9 mouse cellular contexts compared by ENCODE assay signal in the genomic region with DNA sequence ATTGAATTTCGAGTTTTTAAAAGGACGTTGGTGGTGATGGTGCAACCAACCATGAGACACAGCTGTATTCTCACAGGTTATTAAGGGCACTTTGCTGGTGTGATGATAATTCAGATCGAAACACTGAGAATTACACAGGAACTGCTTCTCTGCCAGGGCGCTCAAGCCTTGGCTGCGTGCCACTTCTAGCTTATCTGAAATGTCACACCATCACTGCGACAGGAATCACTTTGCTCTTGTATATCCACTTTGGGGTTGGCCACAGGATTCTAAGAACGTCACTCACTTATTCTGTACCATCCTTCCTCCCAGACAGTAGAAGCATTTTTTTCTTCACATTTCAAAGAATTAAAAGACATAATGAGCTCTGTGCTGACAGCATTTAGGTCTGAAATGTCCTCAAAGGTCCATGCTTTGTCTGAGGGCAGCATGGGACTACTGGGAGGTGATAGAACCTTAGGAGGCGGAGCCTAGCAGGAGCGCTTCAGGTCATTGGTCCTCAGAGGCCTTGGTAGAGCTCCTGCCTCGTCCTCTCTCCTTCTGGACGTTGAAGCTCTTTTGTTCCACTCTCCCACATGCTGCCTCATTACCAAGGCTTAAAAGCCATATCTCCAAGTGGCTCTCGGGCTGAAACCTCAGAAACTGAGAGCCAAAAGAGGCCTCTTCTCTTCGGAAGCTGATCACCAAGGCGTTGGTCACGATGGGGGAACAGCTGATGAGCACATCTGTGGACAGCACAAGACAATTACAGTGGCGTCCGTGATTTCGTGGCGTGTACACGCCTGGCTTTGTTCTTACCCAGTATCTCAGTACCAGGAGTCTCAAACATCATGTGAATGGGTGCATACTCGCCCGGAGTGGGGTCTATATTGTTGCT.
DNase-seq lines count a peak whose midpoint lies in the region; ATAC-seq and TF ChIP-seq lines count a peak whose summit lies in the region.
"Had no signal": no experiment of that assay in that cellular context is flagged by ENCODE, and none has a peak within 500 bp of the region (broad histone marks: within the 10 kb centered on the region; RNA-seq: fewer than 3 reads in every experiment).

No protein-coding gene starts in this region.

- H3K36me3 ChIP-seq in liver, postnatal 0 days (replicated peaks; ENCODE audit: insufficient read depth, low read length) = no peaks in the 10 kb centered on the region
- no peaks in the 10 kb centered on the region for H3K36me3 ChIP-seq in liver, embryonic 11.5 days (ENCODE audit: control insufficient read depth, insufficient read depth, low read length)
- no peaks in the 10 kb centered on the region for H3K36me3 ChIP-seq in intestine, embryonic 16.5 days (ENCODE audit: control insufficient read depth, insufficient read depth, low read length)
- H3K36me3 ChIP-seq: limb, embryonic 13.5 days had no signal

- no peak for TF ChIP-seq CTCF in liver, postnatal 0 days (IDR thresholded peaks at IDR 0.05; ENCODE audit: low read depth)

- H3K4me2 ChIP-seq in liver, postnatal 0 days (ENCODE audit: low read depth, low read length) = no peak overlapping the region
- H3K4me2 ChIP-seq in liver, embryonic 11.5 days = no peak overlapping the region
- no peak overlapping the region for H3K4me2 ChIP-seq in intestine, embryonic 16.5 days (ENCODE audit: low read depth, low read length)
- H3K4me2 ChIP-seq: limb, embryonic 13.5 days had no signal

- no peak for ATAC-seq in liver, postnatal 0 days
- no peak for ATAC-seq in liver, embryonic 11.5 days (replicated peaks; ENCODE audit: low FRiP score)
- ATAC-seq in intestine, embryonic 16.5 days = no peak

- H3K4me1 ChIP-seq in liver, postnatal 0 days (ENCODE audit: insufficient read depth) = peaks cover 7% of the 10 kb centered on the region; the same call in 1 of the 2 replicates
- no peaks in the 10 kb centered on the region for H3K4me1 ChIP-seq in liver, embryonic 11.5 days (replicated peaks; ENCODE audit: control insufficient read depth, insufficient read depth, low read length)
- peaks cover 4% of the 10 kb centered on the region; the same call in 1 of the 2 replicates for H3K4me1 ChIP-seq in intestine, embryonic 16.5 days (ENCODE audit: control insufficient read depth, insufficient read depth, low read length)

- H3K9ac ChIP-seq in liver, postnatal 0 days (replicated peaks) = no peak overlapping the region
- H3K9ac ChIP-seq in liver, embryonic 11.5 days (ENCODE audit: low read depth, low read length) = no peak overlapping the region
- no peak overlapping the region for H3K9ac ChIP-seq in intestine, embryonic 16.5 days (ENCODE audit: low read depth, low read length)
- H3K9ac ChIP-seq: limb, embryonic 13.5 days had no signal

- no peak overlapping the region for H3K4me3 ChIP-seq in liver, postnatal 0 days (ENCODE audit: low read depth, low read length)
- H3K4me3 ChIP-seq in liver, embryonic 11.5 days (ENCODE audit: low read depth, low read length) = no peak overlapping the region
- H3K4me3 ChIP-seq in intestine, embryonic 16.5 days (ENCODE audit: low read length) = no peak overlapping the region
- H3K4me3 ChIP-seq: limb, embryonic 13.5 days had no signal

- 0 out of 2 replicates have a peak overlapping the region, but pooled peaks have one; percentile 13 for H3K27ac ChIP-seq in liver, postnatal 0 days (ENCODE audit: low read depth)
- no peak overlapping the region for H3K27ac ChIP-seq in liver, embryonic 11.5 days (ENCODE audit: low read depth, low read length)
- no peak overlapping the region for H3K27ac ChIP-seq in intestine, embryonic 16.5 days (ENCODE audit: low read length)
- H3K27ac ChIP-seq: limb, embryonic 13.5 days had no signal

- no peak for TF ChIP-seq EP300 in liver, postnatal 0 days (IDR thresholded peaks at IDR 0.05; ENCODE audit: low read depth)

- DNase-seq in liver, postnatal 0 days = peak; percentile 58
- no peak for DNase-seq in liver, embryonic 11.5 days (ENCODE audit: low spot score)
- DNase-seq in adrenal gland, postnatal 25 days = peak; percentile 31
- DNase-seq in heart, postnatal 4 days = peak; percentile 48
- DNase-seq in naive thymus-derived CD4-positive, alpha-beta T cell, adult 2 months (ENCODE audit: low read depth) = peak; percentile 79
- no peak for DNase-seq in gastrocnemius, postnatal 4 days (ENCODE audit: low spot score in 2 of 2)
- DNase-seq in c-Kit-positive CD71-positive TER-119-positive erythroid progenitor cells, embryonic 14.5 days (ENCODE audit: low spot score) = no peak

- 60% methylated on average over 22 of the region's 22 CpGs for WGBS in liver, postnatal 0 days (ENCODE audit: insufficient replicate concordance)
- 68% methylated on average over 22 of the region's 22 CpGs for WGBS in liver, embryonic 11.5 days
- 74% methylated on average over 22 of the region's 22 CpGs for WGBS in intestine, embryonic 16.5 days

- H3K9me3 ChIP-seq in liver, postnatal 0 days (ENCODE audit: low read length) = peaks cover 5% of the 10 kb centered on the region; the same call in 1 of the 2 replicates
- no peaks in the 10 kb centered on the region for H3K9me3 ChIP-seq in liver, embryonic 11.5 days (ENCODE audit: control insufficient read depth, low read length)
- H3K9me3 ChIP-seq in intestine, embryonic 16.5 days (ENCODE audit: control insufficient read depth, low read length) = no peaks in the 10 kb centered on the region
- H3K9me3 ChIP-seq: limb, embryonic 13.5 days had no signal

- H3K27me3 ChIP-seq in liver, postnatal 0 days (ENCODE audit: insufficient read depth, low read length) = no peaks in the 10 kb centered on the region
- no peaks in the 10 kb centered on the region for H3K27me3 ChIP-seq in liver, embryonic 11.5 days (replicated peaks; ENCODE audit: control insufficient read depth, insufficient read depth, low read length)
- H3K27me3 ChIP-seq in intestine, embryonic 16.5 days (replicated peaks; ENCODE audit: control insufficient read depth, insufficient read depth, low read length) = no peaks in the 10 kb centered on the region
- H3K27me3 ChIP-seq: limb, embryonic 13.5 days had no signal

Comparison
In these comparisons a context has a peak if more than half of its experiments do, and no peak if none do; other contexts are left out.
1. DNase-seq: peak in liver, postnatal 0 days (single experiment), adrenal gland, postnatal 25 days (single experiment), heart, postnatal 4 days (single experiment) and naive thymus-derived CD4-positive, alpha-beta T cell, adult 2 months (single experiment); none in liver, embryonic 11.5 days (single experiment), gastrocnemius, postnatal 4 days (0 of 2) and c-Kit-positive CD71-positive TER-119-positive erythroid progenitor cells, embryonic 14.5 days (single experiment).